Mouse (Mus musculus) right cerebral cortex, postnatal 25 days (tissue): ENCODE measurements around the gene Gm26920.

ENCODE experiments used
- DNase-seq: peaks from one replicate; pipeline ENCODE4 v3.0.0; 2022

The Gm26920 gene

GRCm38 (mm10) chr7:30050882-30051548 is 39.2 kb downstream of the Gm26920 start, which contains the start of gene Zfp14:
Gene Zfp14, minus strand, starts transcription at chr7:30051380.
- DNase-seq: peak; percentile 93

GRCm38 (mm10) chr7:30048126-30048525 is 42.1 kb downstream of the Gm26920 start:
- DNase-seq: no peak

- DNase-seq: no peak
Measured at GRCm38 (mm10) chr7:30044354-30044753, 45.9 kb downstream of the Gm26920 start.

DNA sequence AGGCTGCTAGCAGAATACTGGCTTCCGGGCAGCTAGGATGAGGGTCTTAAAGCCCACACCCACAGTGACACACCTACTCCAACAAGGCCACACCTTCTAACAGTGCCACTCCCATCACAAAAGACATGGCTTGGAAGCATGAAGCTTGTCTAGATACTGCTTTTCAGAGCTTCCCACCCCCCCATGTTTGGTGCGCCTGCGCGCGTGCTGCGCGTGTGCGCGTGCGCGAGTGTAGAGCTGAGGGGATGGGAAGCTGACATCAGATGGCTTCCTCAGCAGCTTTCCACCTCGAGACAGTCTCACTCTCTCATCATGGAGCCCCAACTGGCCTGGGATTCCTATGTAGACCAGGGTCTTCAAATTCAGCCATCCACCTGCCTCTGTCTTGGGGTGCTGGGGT is 55.9 kb downstream of the Gm26920 start:
- no peak for DNase-seq

DNA sequence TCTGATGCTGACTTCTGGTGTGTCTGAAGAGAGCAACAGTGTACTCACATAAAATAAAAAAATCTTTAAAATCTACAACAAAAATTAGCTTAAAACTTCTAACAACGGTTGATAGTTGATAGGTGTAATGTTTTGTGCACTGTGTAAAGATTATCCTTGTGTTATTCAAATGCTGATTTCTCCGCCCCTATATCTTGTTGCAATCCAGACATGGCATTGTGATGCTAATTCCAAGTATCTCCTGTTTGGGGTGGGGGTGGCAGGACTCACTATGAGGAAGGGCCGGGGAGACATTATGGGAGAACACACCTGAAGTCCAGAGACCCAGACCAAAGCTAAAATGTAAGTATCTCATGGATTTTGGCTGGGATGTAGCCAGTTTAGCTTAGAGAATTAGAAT is 58.8 kb downstream of the Gm26920 start:
- no peak for DNase-seq

GRCm38 (mm10) chr7:30030677-30031076 is 59.5 kb downstream of the Gm26920 start:
- no peak for DNase-seq

GRCm38 (mm10) chr7:30028572-30028971 is 61.6 kb downstream of the Gm26920 start:
- no peak for DNase-seq

DNA sequence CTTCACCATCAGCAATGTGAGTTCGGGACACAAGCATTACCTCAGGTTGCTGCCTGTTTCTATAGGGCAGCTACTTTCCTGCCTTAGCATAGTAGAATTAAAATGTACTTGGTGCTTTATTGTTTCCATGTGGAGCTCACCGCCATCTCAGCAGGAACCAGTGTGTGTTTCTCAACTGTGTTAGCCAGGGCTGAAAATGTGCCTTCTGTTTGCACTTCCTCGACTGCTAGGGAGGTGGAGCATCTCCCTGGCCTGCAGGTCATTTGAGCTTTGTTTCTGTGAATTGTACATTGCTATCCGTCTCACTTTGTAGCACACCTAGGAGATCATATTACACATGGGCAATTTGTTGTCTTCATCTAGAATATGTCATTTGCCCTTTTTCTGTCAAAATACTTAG is 62.9 kb downstream of the Gm26920 start:
- DNase-seq: no peak

- no peak for DNase-seq
Measured at GRCm38 (mm10) chr7:30025358-30025757, 64.9 kb downstream of the Gm26920 start.

GRCm38 (mm10) chr7:30023800-30024199 is 66.4 kb downstream of the Gm26920 start:
- DNase-seq: no peak

GRCm38 (mm10) chr7:30023324-30023723 is 66.9 kb downstream of the Gm26920 start:
- no peak for DNase-seq

- DNase-seq: no peak
Measured at GRCm38 (mm10) chr7:30019543-30019942, 70.7 kb downstream of the Gm26920 start.

DNA sequence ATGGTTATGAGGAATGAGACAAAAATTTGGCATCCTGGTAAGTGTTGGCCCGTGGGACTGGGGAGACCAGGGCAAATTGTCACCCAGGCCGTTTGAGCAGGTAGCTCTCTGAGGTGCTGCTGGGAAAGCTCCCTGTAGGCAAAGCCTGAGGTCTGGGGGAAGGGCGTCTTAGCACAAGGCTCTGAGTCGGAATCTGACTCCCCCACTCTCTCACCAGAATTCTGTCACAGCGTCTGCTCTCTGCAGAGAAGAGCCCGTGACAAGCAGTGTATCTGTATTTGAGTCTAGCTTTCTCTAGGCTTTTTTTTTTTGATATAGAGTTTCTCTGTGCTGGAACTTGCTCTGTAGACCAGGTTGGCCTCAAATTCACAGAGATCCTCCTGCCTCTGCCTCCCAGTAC is 73.0 kb downstream of the Gm26920 start:
- DNase-seq: no peak

GRCm38 (mm10) chr7:30012956-30013363 is 77.2 kb downstream of the Gm26920 start:
- DNase-seq: peak; percentile 33

DNA sequence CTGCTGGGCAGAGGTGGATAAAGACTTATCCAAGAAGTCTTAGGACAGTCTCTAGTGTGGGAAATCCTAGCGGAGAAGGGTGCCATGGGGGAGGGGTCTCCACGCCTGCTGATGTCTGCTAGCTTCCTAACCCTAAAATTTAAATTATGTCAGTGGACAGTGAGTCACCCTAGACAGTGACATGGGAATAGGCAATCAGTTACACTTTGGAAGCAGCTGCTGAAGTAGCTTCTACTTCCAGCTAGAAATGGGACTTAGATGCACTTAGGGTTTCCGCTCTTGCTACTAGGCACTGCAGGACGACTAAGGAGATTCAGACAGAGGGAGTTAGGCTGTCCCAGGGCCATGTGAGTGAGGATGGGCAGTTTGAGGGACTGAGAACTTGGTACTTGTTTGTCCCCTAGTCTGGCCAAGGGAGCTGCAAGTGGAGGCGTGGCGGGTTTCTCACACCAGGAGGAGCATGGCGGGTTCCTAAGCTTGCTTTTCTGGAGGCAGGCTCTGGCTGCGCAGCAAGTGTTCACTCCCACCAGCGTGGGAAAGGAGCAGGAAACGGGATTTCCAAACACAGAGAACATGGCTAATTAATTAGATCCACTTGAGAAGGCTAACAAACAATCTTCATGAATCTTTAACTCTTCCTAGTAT is 79.5 kb downstream of the Gm26920 start:
- no peak for DNase-seq

- DNase-seq: peak; percentile 56
Measured at GRCm38 (mm10) chr7:30009321-30010085, 80.7 kb downstream of the Gm26920 start.

- DNase-seq: no peak
Measured at GRCm38 (mm10) chr7:30008020-30008690, 82.1 kb downstream of the Gm26920 start.

DNA sequence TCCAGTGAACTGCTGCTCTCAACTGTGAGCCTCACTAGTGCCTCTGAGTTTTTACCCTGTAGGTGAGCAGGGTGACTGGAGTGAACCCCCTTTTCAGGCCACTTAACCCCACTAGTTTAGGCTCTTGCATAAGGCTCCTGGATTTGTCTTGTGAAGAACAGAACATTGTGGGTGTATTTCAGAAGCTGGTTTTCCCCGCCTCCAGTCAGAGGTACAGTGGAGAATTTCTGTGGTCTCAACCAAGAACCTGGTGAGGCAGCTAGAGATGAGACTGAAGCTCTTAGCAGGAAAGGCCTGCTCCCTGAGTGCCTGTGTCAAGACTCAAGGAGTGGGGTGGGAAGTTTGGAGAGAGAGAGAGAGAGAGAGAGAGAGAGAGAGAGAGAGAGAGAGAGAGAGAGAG is 82.6 kb downstream of the Gm26920 start:
- DNase-seq: peak; percentile 15
